Comparison of ENCODE assay signal across 7 mouse cellular contexts in the genomic region with DNA sequence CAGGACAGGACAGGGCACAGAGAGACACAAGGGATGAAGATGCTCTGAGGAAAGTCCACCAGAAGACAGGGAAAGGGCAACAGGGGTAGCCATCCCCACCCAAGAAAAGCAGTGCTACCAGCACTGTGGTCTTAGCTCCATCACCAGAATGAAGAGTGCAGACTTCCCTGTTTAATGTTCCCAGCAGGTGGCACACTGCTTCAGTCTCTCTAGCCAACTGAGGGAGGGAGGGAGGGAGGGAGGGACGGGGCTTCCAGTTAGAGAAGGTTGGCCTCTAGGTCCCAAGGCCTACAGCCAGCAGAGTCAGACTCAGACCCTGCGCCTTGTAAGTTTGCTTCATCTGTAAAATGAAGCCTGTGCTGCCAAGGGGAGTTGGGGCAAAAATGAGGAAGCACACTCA. TPM values are rescaled to one million over a fixed set of nuclear protein-coding genes. Genes with fewer than 3 reads are reported as not detected.
DNase-seq lines count a peak whose midpoint lies in the region; ATAC-seq and TF ChIP-seq lines count a peak whose summit lies in the region.

No protein-coding gene starts in this region.

- no peak for TF ChIP-seq POLR2A in kidney, adult 2 months (IDR thresholded peaks at IDR 0.05; ENCODE audit: low read depth, low read length)

- WGBS in midbrain, embryonic 12.5 days = 68% methylated on average over 2 of the region's 2 CpGs
- 53% methylated on average over 2 of the region's 2 CpGs for WGBS in midbrain, embryonic 15.5 days
- 39% methylated on average over 2 of the region's 2 CpGs for WGBS in kidney, adult 2 months
- WGBS in forebrain, embryonic 16.5 days = 50% methylated on average over 2 of the region's 2 CpGs

- H3K4me1 ChIP-seq in midbrain, embryonic 12.5 days = peaks cover 3% of the 10 kb centered on the region; the same call in 1 of the 2 replicates
- peaks cover 8% of the 10 kb centered on the region for H3K4me1 ChIP-seq in midbrain, embryonic 15.5 days
- H3K4me1 ChIP-seq in kidney, adult 2 months (ENCODE audit: control insufficient read depth, insufficient read depth, low read length) = peaks cover 3% of the 10 kb centered on the region; the same call in 1 of the 2 replicates
- H3K4me1 ChIP-seq in forebrain, embryonic 16.5 days (replicated peaks; ENCODE audit: control insufficient read depth, insufficient read depth, low read length) = no peaks in the 10 kb centered on the region

- H3K4me2 ChIP-seq in midbrain, embryonic 12.5 days (replicated peaks) = no peak overlapping the region
- H3K4me2 ChIP-seq in midbrain, embryonic 15.5 days = no peak overlapping the region
- no peak overlapping the region for H3K4me2 ChIP-seq in forebrain, embryonic 16.5 days (ENCODE audit: low read length)

- DNase-seq in embryo, embryonic 10.5 days (ENCODE audit: low spot score) = peak; percentile 63
- DNase-seq in kidney, adult 2 months = peak; percentile 61
- peak; percentile 40 for DNase-seq in skeletal muscle tissue, adult 2 months (ENCODE audit: low read depth, low spot score)
- DNase-seq in MN1 (ENCODE audit: low spot score) = no peak

- ATAC-seq in midbrain, embryonic 12.5 days (ENCODE audit: low FRiP score, low read depth) = 0 out of 2 replicates have a peak, but pooled peaks have one; percentile 6
- no peak; the same call in 1 of the 2 replicates for ATAC-seq in midbrain, embryonic 15.5 days (replicated peaks)
- no peak for ATAC-seq in forebrain, embryonic 16.5 days

- H3K36me3 ChIP-seq in midbrain, embryonic 12.5 days = no peaks in the 10 kb centered on the region
- no peaks in the 10 kb centered on the region for H3K36me3 ChIP-seq in midbrain, embryonic 15.5 days (replicated peaks)
- H3K36me3 ChIP-seq in kidney, adult 2 months (ENCODE audit: control insufficient read depth, insufficient read depth, low read length) = no peaks in the 10 kb centered on the region
- H3K36me3 ChIP-seq in forebrain, embryonic 16.5 days (ENCODE audit: control insufficient read depth, insufficient read depth) = no peaks in the 10 kb centered on the region

- no peaks in the 10 kb centered on the region for H3K27me3 ChIP-seq in midbrain, embryonic 12.5 days
- H3K27me3 ChIP-seq in midbrain, embryonic 15.5 days (replicated peaks) = no peaks in the 10 kb centered on the region
- no peaks in the 10 kb centered on the region for H3K27me3 ChIP-seq in kidney, adult 2 months (replicated peaks; ENCODE audit: control insufficient read depth, insufficient read depth, low read length)
- H3K27me3 ChIP-seq in forebrain, embryonic 16.5 days (replicated peaks; ENCODE audit: control insufficient read depth, insufficient read depth, low read length) = no peaks in the 10 kb centered on the region

- no peak overlapping the region for H3K27ac ChIP-seq in midbrain, embryonic 12.5 days (replicated peaks)
- no peak overlapping the region for H3K27ac ChIP-seq in midbrain, embryonic 15.5 days
- peak overlapping the region; percentile 62; the same call in 1 of the 2 replicates for H3K27ac ChIP-seq in kidney, adult 2 months (ENCODE audit: insufficient read depth, low read depth, low read length)
- no peak overlapping the region for H3K27ac ChIP-seq in forebrain, embryonic 16.5 days (ENCODE audit: low read length)

- TF ChIP-seq CTCF in kidney, adult 2 months (conservative IDR thresholded peaks at IDR 0.05; ENCODE audit: insufficient read depth, insufficient read length, low read depth, low read length) = peak; percentile 63

- no peak overlapping the region for H3K9ac ChIP-seq in midbrain, embryonic 12.5 days (replicated peaks)
- no peak overlapping the region for H3K9ac ChIP-seq in midbrain, embryonic 15.5 days
- no peak overlapping the region for H3K9ac ChIP-seq in forebrain, embryonic 16.5 days (replicated peaks; ENCODE audit: low read depth, low read length)

- no peak overlapping the region for H3K4me3 ChIP-seq in midbrain, embryonic 12.5 days
- no peak overlapping the region for H3K4me3 ChIP-seq in midbrain, embryonic 15.5 days
- H3K4me3 ChIP-seq in kidney, adult 2 months (ENCODE audit: insufficient read depth, low read depth, low read length) = no peak overlapping the region
- no peak overlapping the region for H3K4me3 ChIP-seq in forebrain, embryonic 16.5 days (replicated peaks; ENCODE audit: low read length)

- H3K9me3 ChIP-seq in midbrain, embryonic 12.5 days = no peaks in the 10 kb centered on the region
- no peaks in the 10 kb centered on the region for H3K9me3 ChIP-seq in midbrain, embryonic 15.5 days
- H3K9me3 ChIP-seq in forebrain, embryonic 16.5 days (ENCODE audit: control insufficient read depth, low read length) = no peaks in the 10 kb centered on the region

RNA-seq across cellular contexts. Expression of a gene that starts 22.7 kb away (rescaled TPM):
- 1.4 and 2.0 TPM in 2 replicates for polyA plus RNA-seq in midbrain, embryonic 12.5 days (2016; fragmentation: Nextera tagmentation; extraction: Ambion mirVana)
- 3.5 and 3.7 TPM in 2 replicates for polyA plus RNA-seq in midbrain, embryonic 15.5 days (2015; fragmentation: Nextera tagmentation; extraction: Ambion mirVana)
- 15.8 and 17.9 TPM in 2 replicates for polyA plus RNA-seq in kidney, adult 2 months (2012; rRNA removed)
- polyA plus RNA-seq in forebrain, embryonic 16.5 days (2015; fragmentation: Nextera tagmentation; extraction: Ambion mirVana) = 0.67 and 1.2 TPM in 2 replicates
